In the genomic region with DNA sequence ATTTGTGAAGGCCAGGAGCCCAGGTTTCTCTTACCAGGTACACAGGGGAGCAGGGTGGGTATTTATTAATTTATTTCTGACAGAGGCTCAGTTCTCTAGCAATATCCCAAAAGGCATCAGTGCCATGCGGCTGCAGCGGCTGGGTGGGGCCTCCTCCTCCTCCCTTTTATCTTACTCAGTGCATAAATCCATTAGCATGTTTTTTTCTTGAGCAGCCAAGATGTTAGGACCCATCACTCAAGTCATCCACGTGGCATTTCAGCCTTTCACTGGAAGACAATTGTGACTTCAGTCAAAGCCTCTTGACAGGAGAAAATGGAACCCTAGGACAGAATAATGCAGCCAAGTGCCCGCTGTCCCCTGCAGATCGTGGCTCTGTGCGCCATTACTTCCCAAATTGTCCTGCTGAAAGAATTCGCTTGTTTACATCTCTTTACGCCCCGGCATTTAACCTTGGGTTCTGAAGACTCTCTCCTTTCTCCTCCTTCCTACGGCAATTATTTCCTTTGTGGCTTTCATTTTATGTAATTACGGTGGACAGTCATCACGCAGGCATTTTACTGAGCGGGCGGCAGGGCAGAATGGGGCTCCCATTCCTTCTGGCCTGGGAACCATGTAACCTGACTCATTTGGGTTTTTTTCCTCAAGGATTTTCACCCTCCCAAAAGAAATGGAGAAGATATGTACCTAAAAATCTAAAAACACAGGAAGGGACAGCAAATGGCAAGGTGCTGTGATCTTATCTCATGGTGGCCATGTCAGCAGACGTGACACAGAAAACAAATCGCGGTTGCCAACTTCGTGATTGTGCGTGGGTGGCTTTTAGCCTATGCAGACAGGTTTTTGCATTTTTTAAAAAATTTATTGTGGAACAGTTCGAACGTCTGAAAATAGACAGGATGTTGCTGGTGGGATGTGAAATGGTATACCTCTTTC, we compare ENCODE assay signal across 9 mouse cellular contexts.
DNase-seq lines count a peak whose midpoint lies in the region; ATAC-seq and TF ChIP-seq lines count a peak whose summit lies in the region.
"Had no signal": no experiment of that assay in that cellular context is flagged by ENCODE, and none has a peak within 500 bp of the region (broad histone marks: within the 10 kb centered on the region; RNA-seq: fewer than 3 reads in every experiment).

No protein-coding gene starts in this region.

- DNase-seq in liver: peak; percentile 27
- DNase-seq in liver, postnatal 0 days: no peak
- peak; percentile 82 for DNase-seq in brain, adult 2 months (ENCODE audit: low read depth, low spot score)
- DNase-seq in right cerebral cortex, postnatal 14 days: peak; percentile 42
- no peak for DNase-seq in kidney, adult 2 months
- no peak for DNase-seq in urinary bladder, postnatal 25 days (ENCODE audit: low spot score)
- DNase-seq: cerebellum, postnatal 36 days; kidney, postnatal 14 days had no signal

- no peaks in the 10 kb centered on the region for H3K27me3 ChIP-seq in liver, postnatal 0 days (ENCODE audit: insufficient read depth, low read length)
- no peaks in the 10 kb centered on the region for H3K27me3 ChIP-seq in forebrain, embryonic 16.5 days (replicated peaks; ENCODE audit: control insufficient read depth, insufficient read depth, low read length)
- H3K27me3 ChIP-seq in kidney, adult 2 months (replicated peaks; ENCODE audit: control insufficient read depth, insufficient read depth, low read length): no peaks in the 10 kb centered on the region

- TF ChIP-seq CTCF in liver, postnatal 0 days (IDR thresholded peaks at IDR 0.05; ENCODE audit: low read depth): no peak
- TF ChIP-seq CTCF in kidney, adult 2 months (conservative IDR thresholded peaks at IDR 0.05; ENCODE audit: insufficient read depth, insufficient read length, low read depth, low read length): no peak

- no peak for TF ChIP-seq POLR2A in kidney, adult 2 months (IDR thresholded peaks at IDR 0.05; ENCODE audit: low read depth, low read length)

- no peaks in the 10 kb centered on the region for H3K36me3 ChIP-seq in liver, postnatal 0 days (replicated peaks; ENCODE audit: insufficient read depth, low read length)
- H3K36me3 ChIP-seq in forebrain, embryonic 16.5 days (ENCODE audit: control insufficient read depth, insufficient read depth): no peaks in the 10 kb centered on the region
- no peaks in the 10 kb centered on the region for H3K36me3 ChIP-seq in kidney, adult 2 months (ENCODE audit: control insufficient read depth, insufficient read depth, low read length)

- no peak for TF ChIP-seq EP300 in liver, postnatal 0 days (IDR thresholded peaks at IDR 0.05; ENCODE audit: low read depth)

- H3K4me3 ChIP-seq in liver, postnatal 0 days (ENCODE audit: low read depth, low read length): no peak overlapping the region
- H3K4me3 ChIP-seq in forebrain, embryonic 16.5 days (replicated peaks; ENCODE audit: low read length): no peak overlapping the region
- no peak overlapping the region for H3K4me3 ChIP-seq in kidney, adult 2 months (ENCODE audit: insufficient read depth, low read depth, low read length)

- H3K4me1 ChIP-seq in liver, postnatal 0 days (ENCODE audit: insufficient read depth): peaks cover 2% of the 10 kb centered on the region; the same call in 1 of the 2 replicates
- H3K4me1 ChIP-seq in forebrain, embryonic 16.5 days (replicated peaks; ENCODE audit: control insufficient read depth, insufficient read depth, low read length): peaks cover 3% of the 10 kb centered on the region; the same call in 1 of the 2 replicates
- no peaks in the 10 kb centered on the region for H3K4me1 ChIP-seq in kidney, adult 2 months (ENCODE audit: control insufficient read depth, insufficient read depth, low read length)

- no peaks in the 10 kb centered on the region for H3K9me3 ChIP-seq in liver, postnatal 0 days (ENCODE audit: low read length)
- H3K9me3 ChIP-seq in forebrain, embryonic 16.5 days (ENCODE audit: control insufficient read depth, low read length): no peaks in the 10 kb centered on the region

- 73% methylated on average over 21 of the region's 21 CpGs for WGBS in liver, postnatal 0 days (ENCODE audit: insufficient replicate concordance)
- WGBS in forebrain, embryonic 16.5 days: 50% methylated on average over 21 of the region's 21 CpGs
- WGBS in kidney, adult 2 months: 72% methylated on average over 21 of the region's 21 CpGs

- no peak overlapping the region for H3K4me2 ChIP-seq in liver, postnatal 0 days (ENCODE audit: low read depth, low read length)
- H3K4me2 ChIP-seq in forebrain, embryonic 16.5 days (ENCODE audit: low read length): no peak overlapping the region

- H3K9ac ChIP-seq in liver, postnatal 0 days (replicated peaks): no peak overlapping the region
- no peak overlapping the region for H3K9ac ChIP-seq in forebrain, embryonic 16.5 days (replicated peaks; ENCODE audit: low read depth, low read length)

- no peak for ATAC-seq in liver, postnatal 0 days
- peak; percentile 57; the same call in 1 of the 2 replicates for ATAC-seq in forebrain, embryonic 16.5 days

- no peak overlapping the region for H3K27ac ChIP-seq in liver, postnatal 0 days (ENCODE audit: low read depth)
- H3K27ac ChIP-seq in forebrain, embryonic 16.5 days (ENCODE audit: low read length): no peak overlapping the region
- no peak overlapping the region for H3K27ac ChIP-seq in kidney, adult 2 months (ENCODE audit: insufficient read depth, low read depth, low read length)

Comparison
In these comparisons a context has a peak if more than half of its experiments do, and no peak if none do; other contexts are left out.
1. DNase-seq: peak in liver (single experiment), brain, adult 2 months (single experiment) and right cerebral cortex, postnatal 14 days (single experiment); none in liver, postnatal 0 days (single experiment), kidney, adult 2 months (single experiment) and urinary bladder, postnatal 25 days (single experiment).